Mouse (Mus musculus) kidney, postnatal 25 days (tissue): ENCODE results near the gene Nedd4.

Experiments
- DNase-seq, 2 experiments: peaks; one replicate each; pipeline ENCODE4 v3.0.0; 2021; ENCODE audit warnings: mixed read lengths in 2 of 2

Gene Nedd4

GRCm38 (mm10) chr9:72683268-72683667 lies 21.1 kb downstream of the Nedd4 start:
- DNase-seq = no peak

GRCm38 (mm10) chr9:72685231-72685630 lies 23.1 kb downstream of the Nedd4 start:
- no peak for DNase-seq

GRCm38 (mm10) chr9:72686506-72686905 lies 24.4 kb downstream of the Nedd4 start:
- peak; percentile 63 to 73 for DNase-seq

- DNase-seq = no peak
Measured at GRCm38 (mm10) chr9:72689522-72689921, 27.4 kb downstream of the Nedd4 start.

DNA sequence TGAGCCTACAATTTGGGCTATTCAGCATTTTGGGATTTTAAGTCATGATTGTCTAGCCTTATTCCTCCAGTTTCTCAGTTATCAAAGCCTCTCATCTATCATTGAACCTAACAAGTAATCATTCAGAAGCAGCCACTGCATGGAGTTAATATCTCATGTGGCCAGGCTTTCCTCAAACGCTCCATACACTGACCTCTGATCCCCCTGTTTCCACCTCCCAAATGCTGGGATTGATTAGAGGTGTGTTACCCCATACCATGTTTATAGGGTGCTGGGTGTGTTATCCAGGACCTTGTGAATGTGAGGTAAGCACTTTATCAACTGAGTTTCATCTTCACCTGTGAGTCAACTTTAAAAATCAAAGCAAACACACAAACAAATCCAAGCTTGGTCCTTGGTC lies 28.7 kb downstream of the Nedd4 start:
- no peak for DNase-seq

DNA sequence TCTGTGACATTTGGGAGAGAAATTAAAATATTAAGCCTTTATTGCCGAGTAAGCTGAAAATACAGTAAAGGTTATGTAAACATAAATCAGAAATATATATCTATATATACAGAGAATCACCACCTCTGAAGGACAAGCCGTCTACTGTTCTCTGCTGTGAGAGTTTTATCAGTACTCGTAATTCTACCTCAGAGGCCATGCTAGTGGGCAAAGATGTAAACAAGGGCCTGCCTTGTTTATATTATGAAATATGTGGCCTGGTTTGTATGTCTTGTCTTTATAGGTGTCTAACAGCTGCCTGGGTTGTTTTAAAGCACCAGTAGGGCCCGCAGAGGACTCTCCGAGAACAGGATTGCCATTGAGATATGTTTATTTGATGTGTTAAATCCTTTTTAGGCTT lies 29.8 kb downstream of the Nedd4 start:
- no peak for DNase-seq

GRCm38 (mm10) chr9:72693081-72693696 lies 31.0 kb downstream of the Nedd4 start:
- peak in 1 of 2 experiments; percentile 31 for DNase-seq

GRCm38 (mm10) chr9:72693861-72694260 lies 31.7 kb downstream of the Nedd4 start:
- no peak for DNase-seq

GRCm38 (mm10) chr9:72696508-72696907 lies 34.4 kb downstream of the Nedd4 start:
- DNase-seq = no peak

- DNase-seq = no peak
Measured at GRCm38 (mm10) chr9:72697779-72698178, 35.6 kb downstream of the Nedd4 start.

DNA sequence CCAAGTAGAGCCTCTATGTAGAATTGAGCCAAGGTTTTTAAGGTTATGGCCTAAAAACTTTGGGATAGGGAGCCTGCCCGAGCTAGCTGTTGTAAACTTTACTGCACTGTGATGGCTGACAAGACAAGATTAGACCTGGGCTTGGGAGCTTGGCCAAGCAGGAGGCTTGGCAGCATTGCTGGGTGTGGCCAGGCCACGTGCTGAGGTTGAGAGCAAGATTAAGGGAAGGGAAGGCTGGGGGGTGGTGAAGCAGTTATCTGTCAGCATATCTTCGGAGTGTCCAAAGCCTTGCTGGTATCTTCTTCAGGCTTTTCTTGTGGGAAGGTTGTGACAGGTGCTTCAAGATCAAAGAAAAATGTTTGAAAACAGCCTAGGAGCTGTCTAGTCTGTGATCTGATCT lies 37.6 kb downstream of the Nedd4 start:
- DNase-seq = peak; percentile 53 to 73

DNA sequence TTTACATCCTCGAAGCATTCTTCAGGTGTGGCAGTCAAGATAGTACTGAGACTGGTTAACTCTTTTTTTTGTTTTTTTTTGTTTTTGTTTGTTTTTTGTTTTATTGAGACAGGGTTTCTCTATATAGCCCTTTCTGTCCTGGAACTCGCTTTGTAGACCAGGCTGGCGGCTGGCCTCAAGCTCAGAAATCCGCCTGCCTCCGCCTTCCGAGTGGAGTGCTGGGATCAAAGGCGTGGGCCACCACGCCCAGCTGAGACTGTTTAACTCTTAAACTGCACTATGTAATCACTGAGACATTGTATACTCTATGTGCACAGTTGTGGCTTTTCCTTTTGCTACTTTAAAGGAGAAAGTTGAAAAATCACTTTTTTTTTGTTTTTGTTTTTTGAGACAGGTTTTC lies 39.3 kb downstream of the Nedd4 start:
- no peak for DNase-seq

GRCm38 (mm10) chr9:72702075-72702474 lies 39.9 kb downstream of the Nedd4 start:
- DNase-seq = peak; percentile 76 to 79

DNA sequence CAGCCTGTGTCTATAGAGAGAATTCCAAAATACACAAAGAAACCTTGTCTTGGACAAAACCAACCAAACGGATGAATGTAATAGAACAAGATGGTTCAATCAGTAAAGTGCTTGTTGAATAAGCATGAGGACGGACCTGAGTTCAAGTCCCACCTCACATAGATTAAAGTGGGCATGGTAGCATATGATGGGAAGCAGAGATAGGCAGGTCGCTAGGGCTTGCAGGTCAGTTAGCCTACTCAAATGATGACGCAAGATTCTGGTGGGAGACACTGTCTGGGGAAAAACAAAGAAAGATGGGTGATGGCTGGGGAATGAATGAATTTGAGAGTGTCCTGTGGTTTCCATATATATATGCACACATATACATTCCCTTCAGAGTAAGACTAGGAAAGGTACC lies 41.0 kb downstream of the Nedd4 start:
- DNase-seq = no peak

DNA sequence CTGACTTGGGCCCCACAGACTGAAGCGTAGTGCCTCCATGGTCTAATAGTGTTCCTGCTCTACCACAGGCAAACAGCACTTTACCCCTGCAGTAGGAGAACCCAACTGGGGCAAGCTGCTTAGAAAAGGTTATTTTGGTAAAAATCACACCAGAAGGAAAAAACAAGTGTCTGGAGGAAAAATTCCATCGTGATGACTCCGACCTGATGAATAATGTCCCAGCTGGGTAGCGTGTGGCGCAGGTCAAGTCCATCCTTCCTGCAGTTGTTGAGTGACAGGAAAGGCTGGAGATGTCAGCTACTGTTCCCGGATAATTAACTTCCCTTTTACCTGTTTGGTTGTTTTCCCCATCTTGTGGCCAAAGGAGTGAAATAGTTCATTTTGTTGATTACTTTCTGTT lies 41.6 kb downstream of the Nedd4 start:
- DNase-seq = peak in 1 of 2 experiments; percentile 49

- DNase-seq = no peak
Measured at GRCm38 (mm10) chr9:72705270-72705669, 43.1 kb downstream of the Nedd4 start.

DNA sequence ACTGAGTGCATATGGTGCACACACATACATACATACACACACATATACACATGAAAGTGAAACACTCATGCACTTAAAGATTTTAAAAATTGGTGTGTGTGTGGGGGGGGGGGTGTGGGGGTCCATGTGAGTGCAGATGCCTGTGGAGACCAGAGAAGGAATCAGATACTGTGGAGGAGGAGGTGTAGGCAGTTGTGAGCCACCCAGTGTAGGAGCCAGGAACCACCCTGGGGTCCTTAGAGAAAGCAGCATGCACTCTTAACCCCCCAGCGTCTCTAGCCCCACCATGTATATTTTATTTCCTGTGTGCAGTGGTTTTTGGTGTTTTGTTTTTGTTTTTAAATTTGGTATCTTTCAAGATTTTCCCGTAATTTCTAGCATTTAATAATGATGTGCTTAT lies 45.9 kb downstream of the Nedd4 start:
- DNase-seq = no peak

- DNase-seq = no peak
Measured at GRCm38 (mm10) chr9:72708690-72709089, 46.5 kb downstream of the Nedd4 start.

DNA sequence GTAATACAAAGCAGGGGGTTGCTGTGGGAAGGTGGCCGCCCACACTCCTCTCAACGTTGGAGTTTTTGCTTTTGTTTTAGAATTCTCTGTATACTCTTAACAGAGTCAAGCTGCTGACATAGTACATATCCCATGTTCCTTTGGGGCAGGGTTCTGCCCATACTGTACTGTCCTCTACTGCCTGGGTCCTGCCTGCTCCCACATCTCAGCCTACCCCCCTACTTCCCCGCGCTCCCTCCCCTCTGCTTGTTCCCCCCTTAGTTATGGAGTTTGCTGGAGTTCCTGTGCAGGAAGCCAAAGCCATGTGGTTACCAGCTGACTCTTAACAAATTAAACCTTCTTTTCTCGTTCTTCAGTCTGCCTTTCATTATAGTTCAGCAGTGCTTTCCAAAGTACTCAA lies 47.9 kb downstream of the Nedd4 start:
- DNase-seq = no peak

DNA sequence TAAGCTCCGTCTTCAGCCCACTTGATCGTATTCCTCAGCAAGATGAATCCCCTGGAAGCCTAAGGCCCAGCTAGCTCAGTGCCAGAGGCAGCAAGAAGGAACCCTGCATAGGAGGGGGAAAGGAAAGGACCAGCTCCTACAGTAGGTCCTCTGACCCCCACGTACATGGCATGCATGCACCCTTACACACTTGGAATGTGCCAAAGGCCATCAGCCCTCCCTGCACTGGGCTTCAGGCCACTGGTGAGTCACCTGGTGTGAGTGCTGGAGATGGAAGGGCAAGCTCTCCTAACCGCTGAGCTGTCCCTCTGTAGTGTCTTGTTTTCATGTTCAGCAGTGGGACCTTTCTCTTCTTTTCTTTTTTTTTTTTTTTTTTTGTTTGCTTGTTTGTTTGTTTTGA lies 52.8 kb downstream of the Nedd4 start:
- DNase-seq = peak; percentile 80 to 93

DNA sequence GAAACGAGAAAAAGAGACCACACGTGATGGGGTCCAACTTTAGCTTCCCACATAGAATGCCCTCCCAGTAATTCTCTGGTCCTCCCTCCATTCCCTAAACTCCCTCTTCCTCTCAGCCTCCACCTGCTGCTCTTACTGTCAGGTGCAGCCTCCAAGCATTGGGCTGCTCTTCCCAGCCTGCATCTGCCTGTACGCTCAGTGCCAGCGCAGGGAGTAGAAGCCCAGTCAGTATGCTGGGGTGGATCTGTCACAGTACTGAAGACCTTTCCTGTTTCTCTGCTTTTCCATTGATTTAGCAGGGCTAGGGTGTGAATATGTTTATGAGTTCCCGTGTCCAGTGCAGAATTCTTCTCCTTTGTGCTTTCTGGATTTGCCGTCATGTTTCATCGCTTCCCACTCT lies 54.1 kb downstream of the Nedd4 start:
- no peak for DNase-seq

GRCm38 (mm10) chr9:72719143-72719542 lies 57.0 kb downstream of the Nedd4 start:
- no peak for DNase-seq

GRCm38 (mm10) chr9:72721221-72721620 lies 59.1 kb downstream of the Nedd4 start:
- peak in 1 of 2 experiments; percentile 32 for DNase-seq

- peak in 1 of 2 experiments; percentile 5 for DNase-seq
Measured at GRCm38 (mm10) chr9:72722622-72723021, 60.5 kb downstream of the Nedd4 start.

GRCm38 (mm10) chr9:72724491-72725221 lies 62.5 kb downstream of the Nedd4 start:
- peak in 1 of 2 experiments; percentile 17 for DNase-seq
